Mouse (Mus musculus): ENCODE measurements around the gene Cd96. TPM values are rescaled to one million over a fixed set of nuclear protein-coding genes. Genes with fewer than 3 reads are reported as not detected.
"Not testable (repeated sequence)": the region's sequence is repeated elsewhere in the genome, so short reads cannot be mapped to it uniquely, and the experiment has no call there.

Cd96 gene
- not detected for total RNA-seq (2022)

DNA sequence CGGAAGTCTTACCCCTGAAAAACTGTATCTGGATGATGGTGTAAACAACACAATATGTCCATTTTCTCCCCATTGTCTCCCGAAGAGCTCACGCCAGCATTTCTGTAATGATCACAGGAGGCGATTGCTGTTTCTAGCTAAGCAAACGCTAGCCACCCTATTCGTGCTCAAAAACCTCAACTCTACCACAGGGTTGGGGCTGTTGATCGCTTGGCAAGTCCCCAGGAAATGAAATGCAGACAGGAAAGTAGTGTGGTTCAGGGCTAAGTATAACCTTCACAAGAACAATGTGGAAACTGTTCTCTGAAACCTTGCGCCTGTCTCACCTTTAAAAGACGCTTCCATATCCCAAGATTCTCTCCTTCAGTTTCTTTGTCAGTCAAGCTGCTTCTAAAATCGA is at the start of gene Cd96:
Gene Cd96, minus strand, starts transcription at position 232 of the 400 bp plus-strand sequence.
- no peak for DNase-seq (ENCODE audit: low spot score in 2 of 2)

DNA sequence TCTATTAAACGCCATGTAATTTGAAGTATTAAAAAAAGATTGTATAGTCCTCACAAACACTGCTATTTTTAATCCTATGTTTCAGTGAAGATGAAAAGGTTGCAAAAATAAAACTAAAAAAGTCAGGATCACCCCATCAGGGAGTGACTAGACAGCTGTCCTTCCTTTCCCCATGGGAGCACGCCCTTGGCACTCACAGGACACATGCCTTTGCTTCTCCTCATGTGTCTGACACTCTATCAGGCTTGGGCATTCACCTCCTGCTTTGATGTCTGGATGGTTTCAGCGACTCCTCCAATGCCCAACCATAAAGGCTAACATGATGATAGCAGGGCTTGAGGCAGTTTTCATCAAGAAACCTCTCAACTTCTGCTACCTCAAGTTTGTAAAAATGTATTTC is 46.9 kb upstream of the Cd96 start:
- peak in 1 of 2 experiments; percentile 24 for DNase-seq (ENCODE audit: low spot score in 2 of 2)

DNA sequence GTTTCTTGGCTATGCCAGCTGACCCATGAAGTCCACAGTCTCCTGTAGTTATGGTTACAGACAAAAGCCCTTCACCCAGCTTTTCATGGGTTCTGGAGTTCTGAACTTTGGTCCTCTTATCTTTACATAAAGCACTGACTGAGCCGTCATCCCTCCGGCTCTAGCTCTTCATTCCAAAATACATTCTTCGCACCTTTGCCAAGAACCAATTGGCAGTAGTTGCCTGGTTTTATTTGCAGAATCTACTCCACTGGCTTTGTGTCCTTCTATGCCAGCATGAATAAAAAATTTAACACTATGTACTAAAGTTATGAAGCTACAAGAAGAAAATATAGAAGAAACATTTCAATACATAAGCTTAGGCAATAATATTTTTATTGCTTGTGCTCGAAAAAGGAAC is 45.3 kb upstream of the Cd96 start:
- no peak for DNase-seq (ENCODE audit: low spot score in 2 of 2)

DNA sequence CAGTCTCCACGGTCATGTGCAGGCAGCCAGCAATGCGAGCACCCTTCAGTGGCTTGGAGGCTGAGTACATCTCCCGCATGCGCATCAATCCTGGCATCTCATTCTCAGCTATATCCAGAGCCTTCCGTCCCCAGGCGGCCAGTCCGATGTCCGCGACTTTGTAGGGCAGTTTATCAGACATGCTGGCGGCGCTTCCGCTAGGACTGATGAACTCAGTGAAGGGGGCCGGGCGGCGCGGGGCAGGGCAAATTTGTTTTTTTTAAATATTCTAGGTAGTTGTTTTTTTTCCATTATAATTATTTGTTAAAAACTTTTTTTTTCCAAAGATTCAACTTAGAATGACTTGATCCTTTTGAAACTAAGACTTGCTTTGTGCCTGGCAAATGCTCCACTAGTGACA is 34.8 kb upstream of the Cd96 start, which contains the start of gene Gm4737:
Gene Gm4737, minus strand, starts transcription at position 246 of the 400 bp plus-strand sequence.
- DNase-seq (ENCODE audit: low spot score in 2 of 2), result not testable (repeated sequence)

DNA sequence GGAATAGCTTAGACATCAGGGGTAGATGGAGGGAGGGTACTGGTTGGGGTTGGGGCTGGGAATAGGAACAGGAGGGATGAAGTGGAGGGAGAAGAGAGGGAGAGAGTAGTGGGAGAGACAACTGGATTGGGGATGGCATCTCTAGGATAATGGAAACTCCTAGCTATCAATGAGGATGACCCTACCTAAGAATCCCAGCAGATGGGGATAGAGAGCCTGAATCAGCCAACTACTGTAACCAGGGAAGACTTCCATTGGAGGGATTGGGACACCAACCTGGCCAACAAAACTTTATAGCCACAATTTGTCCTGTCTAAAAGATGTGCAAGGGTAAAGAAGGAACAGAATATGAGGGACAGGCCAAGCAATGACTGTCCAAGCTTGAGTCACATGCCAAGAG is 31.1 kb upstream of the Cd96 start:
- no peak for DNase-seq (ENCODE audit: low spot score in 2 of 2)

DNA sequence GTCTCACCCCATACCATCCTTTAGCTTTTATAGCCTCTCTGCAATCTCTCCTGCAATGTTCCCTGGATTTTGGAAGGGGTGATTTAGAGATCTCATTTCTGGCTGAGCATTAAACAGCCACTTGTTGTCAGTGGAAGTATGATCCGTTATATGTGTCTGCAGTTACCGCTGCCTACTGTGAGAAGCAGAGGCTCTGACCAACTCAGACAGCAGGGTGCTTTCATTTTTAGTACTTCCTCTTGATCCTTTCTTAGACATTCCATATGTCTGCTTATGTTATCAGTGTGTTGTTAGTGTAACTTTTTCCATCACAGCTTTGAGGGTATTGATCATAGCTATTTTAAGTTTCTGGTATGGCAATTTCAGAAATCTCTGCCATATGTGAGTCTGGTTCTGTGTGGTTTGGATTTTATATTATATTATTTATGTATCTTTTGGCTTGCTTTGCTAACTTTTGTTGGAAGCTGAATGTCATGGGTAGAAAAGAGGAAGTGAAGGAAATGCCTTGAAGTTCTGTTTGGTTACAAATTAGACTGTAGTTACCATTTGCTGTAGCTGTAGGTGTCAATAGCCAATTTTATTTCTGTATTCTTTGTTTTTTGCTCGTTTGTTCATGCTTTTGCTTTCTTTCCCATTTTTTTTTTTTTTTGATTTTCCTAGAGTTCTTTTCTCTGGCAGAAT is 28.8 kb upstream of the Cd96 start:
- no peak for DNase-seq (ENCODE audit: low spot score in 2 of 2)

DNA sequence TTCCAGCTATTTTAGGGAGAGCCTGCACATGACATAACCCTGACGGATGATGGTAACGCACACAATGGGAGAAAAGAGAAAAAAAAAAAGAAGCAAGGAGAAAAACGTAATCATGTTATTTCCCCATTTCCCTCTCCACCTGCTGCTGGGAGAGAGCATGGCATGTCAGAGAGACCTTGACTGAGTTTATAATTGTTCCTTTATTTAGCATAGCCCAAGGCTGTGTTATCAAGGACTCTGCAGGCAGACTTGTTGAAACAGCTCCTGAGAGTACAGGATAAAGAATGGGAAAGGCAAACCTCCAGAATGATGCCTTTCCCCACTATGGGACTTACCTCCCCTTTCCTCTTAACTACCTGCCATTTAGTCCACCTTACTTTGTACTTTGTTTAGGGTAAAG is 26.9 kb upstream of the Cd96 start:
- no peak for DNase-seq (ENCODE audit: low spot score in 2 of 2)

DNA sequence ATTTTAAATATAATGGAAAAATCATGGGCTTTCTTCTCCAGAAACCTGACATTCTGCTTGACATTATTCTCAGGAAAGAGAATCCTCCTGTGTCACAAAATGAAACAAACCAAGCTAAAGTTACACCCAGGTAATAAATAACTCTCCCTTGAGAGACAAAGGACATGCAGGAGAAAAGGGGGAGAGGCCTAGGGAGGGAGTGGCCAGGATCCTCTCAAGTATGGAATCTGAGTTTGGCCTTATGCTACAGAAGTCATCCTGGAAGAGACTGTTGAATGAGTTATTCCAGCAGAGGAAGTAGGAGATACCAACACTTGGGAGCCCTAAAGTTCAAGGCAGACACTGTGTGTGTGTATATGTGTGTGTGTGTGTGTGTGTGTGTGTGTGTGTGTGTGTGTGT is 2.2 kb upstream of the Cd96 start:
- no peak for DNase-seq (ENCODE audit: low spot score in 2 of 2)

DNA sequence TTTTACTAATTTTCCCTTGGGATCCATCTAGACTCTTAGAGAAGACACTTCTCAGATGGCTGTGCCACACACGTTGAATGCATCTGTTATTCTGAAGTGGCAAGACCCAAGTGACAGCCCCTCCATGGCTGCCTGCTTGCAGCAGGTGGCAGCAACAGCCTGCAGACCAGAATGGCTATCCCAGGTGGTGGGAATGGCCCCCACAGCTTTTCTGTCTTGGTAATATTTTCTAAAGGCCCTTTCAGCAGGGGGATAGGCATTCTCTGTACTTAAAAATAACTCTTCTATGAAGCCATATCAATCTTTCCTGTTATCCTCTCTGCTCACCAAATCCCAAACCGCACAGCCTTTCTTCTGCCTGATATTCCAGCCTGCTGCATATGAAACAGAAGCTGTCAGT is 1.4 kb upstream of the Cd96 start:
- no peak for DNase-seq (ENCODE audit: low spot score in 2 of 2)

DNA sequence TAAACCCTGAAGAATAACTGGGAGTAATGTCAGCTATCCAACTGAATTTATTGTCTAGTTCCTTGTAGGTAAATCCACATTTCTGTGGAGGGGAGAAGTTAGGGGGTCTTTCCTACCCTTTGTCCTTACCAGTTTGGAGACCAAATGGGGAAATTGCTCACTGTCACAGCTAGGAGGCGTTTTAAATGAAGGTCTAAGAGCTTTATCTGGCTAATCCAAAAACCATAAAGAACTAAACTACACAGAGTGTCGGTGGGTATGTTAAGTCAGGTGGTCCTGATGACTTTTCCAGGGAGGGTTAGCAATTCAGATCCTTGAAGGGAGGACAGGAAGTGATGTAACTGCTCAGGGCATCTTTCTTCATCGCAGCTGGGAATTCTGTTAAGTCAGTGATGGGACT is 556 bp upstream of the Cd96 start:
- no peak for DNase-seq (ENCODE audit: low spot score in 2 of 2)

DNA sequence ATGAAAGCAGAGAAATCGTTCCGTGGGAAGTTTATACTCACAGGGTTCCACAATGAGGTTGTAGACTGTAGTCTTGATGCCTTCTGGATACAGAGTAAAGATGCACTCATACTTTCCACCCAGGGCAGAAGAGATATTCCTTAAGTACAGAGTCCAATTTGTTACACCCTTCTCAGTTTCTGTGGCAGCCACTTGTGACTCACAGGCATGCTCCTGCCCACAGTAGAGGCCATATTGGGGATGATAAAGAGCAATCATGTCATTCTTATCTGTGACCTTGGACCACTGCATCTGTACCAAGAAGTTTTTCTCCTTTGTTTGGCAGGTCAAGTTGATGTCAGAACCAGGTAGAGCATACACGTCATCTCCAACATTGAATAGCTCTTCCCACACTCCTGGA is 2.4 kb downstream of the Cd96 start:
- no peak for DNase-seq (ENCODE audit: low spot score in 2 of 2)

DNA sequence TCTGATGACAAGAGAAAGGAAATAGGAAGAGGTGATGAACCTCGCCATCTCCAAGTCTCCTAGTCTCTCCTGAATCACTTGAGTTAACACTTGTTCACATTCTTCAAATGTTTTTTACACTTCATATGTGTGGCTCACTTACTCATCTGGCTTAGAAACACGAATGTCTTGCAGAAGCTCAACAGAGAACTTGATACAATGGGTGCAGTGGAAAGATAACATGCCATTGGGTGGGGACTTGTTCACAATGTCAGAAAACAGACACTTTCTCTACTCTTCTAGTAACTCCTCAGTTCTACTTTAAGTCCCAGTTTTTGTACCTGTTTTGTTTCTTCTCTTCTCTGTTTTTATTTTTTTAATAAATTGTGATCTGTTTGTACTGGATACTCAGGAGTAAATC is 5.3 kb downstream of the Cd96 start:
- DNase-seq (ENCODE audit: low spot score in 2 of 2), result no peak

DNA sequence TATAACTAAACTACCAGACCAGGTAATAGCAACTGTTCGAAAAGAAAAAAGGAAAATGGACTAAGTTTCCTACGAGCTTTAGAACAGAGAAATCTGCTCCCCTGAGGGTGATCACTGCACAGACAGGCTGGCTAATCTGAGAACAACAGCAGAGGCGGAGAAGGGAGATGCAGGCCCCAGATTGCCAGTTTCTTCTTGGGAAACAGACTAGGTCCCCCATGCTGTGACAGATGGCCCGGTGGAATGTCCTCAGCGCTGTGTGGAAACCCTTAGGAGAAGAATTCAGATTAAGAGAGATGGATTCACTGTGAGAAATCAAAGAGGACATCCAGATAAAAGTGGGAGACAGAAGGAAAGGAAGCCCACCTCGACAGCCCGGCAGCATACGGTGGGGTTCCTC is 10.5 kb downstream of the Cd96 start:
- no peak for DNase-seq (ENCODE audit: low spot score in 2 of 2)

DNA sequence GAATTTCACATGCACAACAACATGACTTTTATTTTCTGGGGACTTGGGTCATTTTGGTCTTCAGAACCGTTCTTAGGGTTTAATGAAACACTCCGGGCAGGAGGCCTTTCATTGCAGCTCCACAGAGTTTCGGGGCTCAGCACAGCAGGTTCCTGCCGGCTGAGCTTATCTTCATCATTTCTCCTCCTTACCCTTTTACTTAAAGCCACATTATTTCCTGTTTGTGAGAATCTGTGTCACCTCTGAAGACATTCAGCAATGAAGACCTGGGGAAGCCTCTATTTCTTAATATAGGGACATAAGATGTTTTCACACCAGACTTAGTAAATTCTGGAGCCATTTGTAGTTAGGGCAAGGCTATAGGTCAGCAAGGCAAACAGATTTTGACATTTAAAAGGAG is 12.6 kb downstream of the Cd96 start:
- DNase-seq (ENCODE audit: low spot score in 2 of 2), result no peak

DNA sequence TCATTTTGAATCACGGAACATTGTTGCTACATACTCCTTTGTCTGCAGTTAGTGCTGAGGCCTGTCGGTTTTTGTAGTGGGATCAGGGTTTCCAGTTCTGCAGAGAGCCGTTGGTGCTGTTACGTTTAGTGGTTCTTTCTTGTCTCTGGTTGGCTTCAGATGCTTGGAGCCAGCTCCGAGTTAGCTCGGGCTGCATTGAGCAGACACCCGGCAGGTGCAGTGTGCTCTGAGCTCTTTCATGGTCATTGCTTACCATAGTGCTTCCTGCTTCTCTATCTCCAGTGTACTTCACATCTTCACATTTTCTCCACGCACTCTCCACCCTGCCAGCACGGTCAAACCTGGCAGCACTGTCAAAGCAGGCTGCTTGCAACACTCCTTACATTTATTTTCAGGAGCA is 15.6 kb downstream of the Cd96 start:
- no peak for DNase-seq (ENCODE audit: low spot score in 2 of 2)

DNA sequence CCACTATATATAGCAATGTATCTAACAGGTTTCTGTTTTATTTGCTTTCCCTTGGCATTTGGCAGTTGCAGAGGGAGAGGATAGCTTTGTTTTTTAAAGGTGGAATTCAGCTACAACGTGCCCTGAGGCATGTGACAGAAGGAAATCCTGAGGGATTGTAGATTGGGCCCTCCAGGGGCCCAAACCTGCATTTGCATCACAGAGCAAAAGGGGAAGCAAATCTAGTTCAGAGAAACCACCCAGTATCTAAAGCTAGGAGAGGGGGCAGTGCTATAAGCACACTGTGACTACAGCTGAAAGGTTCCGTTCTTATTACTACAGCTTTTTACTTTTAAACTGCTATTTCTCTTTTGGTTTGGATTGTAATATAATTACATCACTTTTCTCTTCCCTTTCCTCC is 18.3 kb downstream of the Cd96 start:
- DNase-seq (ENCODE audit: low spot score in 2 of 2), result no peak

DNA sequence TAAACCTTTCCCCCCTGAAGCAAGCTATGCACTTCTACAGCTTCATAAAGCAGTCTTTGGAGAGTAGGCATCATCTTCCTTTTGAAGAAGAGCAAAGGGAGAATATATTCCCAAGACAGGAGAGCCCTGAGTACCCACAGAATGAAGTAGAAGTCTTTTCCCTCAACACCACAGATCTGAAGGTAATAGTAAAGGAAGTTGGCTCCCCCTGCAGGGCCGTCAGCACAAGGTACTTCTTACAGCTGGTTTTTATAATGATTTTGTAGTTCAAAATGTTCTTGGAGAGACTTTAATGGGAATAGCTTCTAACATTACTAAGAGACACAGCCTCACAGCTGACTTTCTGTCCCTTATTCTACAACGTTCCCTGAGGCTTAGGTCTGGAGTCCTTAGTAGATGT is 19.8 kb downstream of the Cd96 start:
- DNase-seq (ENCODE audit: low spot score in 2 of 2), result no peak

DNA sequence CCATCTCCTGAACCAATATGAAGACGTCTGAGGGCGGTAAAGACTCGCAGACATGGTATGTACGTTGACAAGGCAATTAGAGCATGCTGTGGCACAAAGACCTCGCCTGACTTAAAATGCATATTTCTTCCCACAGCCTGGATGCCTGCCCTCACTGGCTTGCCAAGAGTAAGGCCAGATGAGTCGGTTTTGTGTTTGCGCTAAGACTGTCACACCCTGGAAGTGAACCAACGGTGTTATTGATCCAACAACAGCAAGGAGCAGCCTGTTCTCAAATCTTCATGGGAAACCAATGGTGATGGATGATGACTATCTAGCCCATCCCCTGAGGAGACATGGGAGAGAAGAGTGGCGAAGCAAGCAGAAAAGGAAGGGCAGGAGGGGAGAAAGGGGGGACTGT is 22.6 kb downstream of the Cd96 start:
- DNase-seq (ENCODE audit: low spot score in 2 of 2), result peak; percentile 13 to 21

DNA sequence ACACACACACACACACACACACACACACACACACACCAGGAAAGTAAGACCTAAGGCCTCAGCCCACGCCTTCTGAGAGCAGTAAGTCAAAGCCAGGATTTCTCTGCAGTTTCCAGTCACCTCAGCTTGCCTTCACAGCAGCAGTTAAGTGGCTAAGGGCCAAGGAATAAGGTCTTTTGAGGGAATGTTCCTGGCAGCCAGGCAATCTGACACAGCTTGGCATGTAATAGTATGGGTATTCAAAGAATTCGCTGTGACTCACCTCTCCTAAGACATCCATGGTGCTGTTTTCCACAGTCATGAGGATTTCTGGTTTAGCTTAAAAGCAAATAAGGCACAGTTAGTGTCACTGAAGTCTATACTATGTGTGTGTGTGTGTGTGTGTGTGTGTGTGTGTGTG is 25.6 kb downstream of the Cd96 start:
- DNase-seq (ENCODE audit: low spot score in 2 of 2), result peak; percentile 12 to 30

DNA sequence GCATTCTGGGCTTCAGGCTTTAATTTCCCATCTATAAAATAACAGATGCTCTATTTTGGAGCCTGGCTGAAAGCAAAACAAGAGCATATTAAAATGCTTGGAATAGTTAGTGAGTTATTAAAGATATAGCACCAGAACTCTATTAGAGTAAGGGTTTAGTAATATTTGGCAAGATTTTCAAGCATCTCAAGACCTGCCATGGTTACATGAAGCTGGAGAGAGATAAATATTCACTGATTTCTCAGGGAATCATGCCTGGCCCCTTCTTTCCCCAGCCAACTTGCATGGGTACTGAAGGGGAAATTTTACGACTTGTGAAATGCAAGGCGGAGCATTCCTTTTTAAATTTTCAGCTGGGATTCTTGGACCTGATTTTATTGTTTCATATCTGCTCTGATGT is 27.1 kb downstream of the Cd96 start:
- DNase-seq (ENCODE audit: low spot score in 2 of 2), result no peak

DNA sequence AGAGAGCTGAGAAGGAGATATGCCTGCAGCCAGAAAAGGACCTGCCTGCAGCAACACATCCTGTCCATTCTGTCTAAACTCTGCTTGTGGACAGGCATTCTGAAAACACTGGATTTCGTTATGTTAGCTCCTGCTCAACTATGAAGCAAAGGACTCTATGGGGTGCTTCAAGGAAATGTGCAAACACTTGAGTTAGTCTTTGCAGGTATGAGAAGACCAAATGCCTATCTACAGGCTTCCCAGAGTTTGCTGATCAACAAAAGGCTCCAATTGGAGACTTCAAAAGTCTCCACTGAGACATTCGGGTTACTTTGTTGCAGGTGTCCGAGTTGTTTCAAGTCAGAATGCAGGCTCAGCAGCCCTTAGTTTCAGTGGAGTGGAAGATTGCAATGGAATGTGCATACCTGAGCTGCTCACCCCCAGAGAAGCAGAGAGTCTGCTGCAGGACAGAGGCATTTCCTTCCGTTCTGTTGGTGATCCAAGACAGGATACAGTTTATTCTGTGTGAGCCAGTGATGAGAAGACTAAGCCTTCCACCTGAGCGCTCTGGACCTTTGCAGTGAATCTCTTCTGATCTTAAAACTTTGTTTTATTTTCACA is 33.1 kb downstream of the Cd96 start:
- DNase-seq (ENCODE audit: low spot score in 2 of 2), result no peak

DNA sequence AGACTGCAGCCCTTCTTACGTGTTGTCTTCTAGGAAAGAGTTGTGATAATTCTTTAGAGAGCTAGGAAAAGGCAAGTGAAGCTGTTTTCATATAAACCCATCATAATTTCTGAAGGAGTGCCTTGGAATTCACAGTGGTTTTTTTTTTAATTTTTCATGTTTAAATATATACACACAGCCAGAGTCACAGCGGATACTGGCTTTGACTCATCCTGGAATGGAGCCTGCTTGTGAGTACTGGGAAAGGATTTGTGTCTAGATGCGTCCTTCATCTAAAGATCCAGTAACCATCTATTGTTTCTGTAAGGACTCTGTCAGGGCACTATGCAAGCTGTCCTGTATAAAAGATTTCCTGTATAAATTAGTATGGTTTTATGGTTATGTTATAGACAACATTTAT is 52.1 kb downstream of the Cd96 start:
- DNase-seq (ENCODE audit: low spot score in 2 of 2), result no peak

DNA sequence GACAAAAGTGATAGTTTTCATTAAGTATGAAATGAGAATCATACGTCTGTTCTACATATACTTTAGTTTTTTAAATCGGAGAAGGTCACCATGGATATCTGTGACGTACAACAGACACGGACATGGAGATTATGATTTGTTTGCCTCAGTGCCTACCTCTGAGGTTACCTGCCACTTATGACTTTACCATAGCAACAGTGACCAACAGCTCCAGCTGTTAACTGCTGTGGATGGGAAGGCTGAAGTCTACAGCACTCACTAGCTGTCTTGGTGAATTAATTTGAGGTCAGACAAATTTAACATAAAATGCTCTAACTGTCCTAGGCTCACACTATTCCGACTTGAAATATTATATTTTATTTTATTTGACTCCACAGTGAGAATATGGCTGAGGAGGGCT is 56.8 kb downstream of the Cd96 start:
- no peak for DNase-seq (ENCODE audit: low spot score in 2 of 2)

DNA sequence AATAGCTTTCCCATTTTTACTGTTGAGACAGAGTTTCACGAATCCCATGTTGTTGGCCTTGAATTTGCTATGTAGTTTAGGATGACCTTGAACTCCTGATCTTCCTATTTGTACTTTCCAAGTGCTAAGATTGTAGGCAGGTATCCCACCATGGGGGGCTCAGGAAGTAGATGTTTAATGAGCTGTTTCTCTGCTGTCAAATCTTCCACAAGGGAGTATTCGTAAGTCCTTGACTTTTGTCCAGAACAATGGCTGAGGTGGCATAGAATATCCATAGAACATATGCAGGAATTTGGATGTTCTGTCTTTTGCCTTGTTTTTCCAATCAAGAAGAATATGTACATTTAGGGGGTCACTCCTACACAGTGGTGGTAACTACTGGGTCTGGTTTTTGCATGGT is 73.1 kb downstream of the Cd96 start:
- DNase-seq (ENCODE audit: low spot score in 2 of 2), result no peak

Measured in gastrocnemius, adult 8-10 months (tissue).